11 mouse cellular contexts compared by ENCODE assay signal in the genomic region with DNA sequence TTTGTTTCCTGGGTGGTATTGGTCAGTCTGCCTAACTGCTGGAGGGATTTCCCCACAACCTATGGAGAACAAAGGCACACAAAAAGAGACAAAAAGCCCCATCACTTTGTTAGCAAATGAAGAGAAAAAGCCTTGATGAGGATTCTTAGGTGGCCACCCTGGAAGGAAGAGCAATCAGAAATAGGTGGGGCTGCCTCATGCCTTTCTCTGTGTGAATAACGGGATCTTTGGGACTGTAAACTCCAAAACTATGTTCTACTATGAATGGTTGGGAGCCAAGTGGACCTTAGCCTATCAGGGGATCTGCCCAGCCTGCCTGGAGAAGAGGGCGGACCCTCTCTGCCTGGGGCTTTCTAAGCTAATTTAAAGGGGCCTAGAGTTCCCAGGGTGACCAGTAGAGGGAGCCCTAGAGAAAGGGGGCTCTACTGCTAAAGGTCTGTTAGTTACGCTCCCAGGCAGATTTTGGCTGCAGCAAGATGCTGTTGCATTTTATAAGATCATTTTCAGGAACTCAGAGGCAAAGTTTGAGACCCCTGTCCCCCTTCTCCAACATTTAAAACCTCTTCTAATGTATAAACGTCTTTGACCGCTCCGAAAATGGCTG. TPM values are rescaled to one million over a fixed set of nuclear protein-coding genes. Genes with fewer than 3 reads are reported as not detected.
DNase-seq lines count a peak whose midpoint lies in the region; ATAC-seq and TF ChIP-seq lines count a peak whose summit lies in the region.
"Had no signal": no experiment of that assay in that cellular context is flagged by ENCODE, and none has a peak within 500 bp of the region (broad histone marks: within the 10 kb centered on the region; RNA-seq: fewer than 3 reads in every experiment).

No protein-coding gene starts in this region.

- H3K9ac ChIP-seq in hindbrain, postnatal 0 days (replicated peaks; ENCODE audit: low read length): no peak overlapping the region
- no peak overlapping the region for H3K9ac ChIP-seq in hindbrain, embryonic 12.5 days
- H3K9ac ChIP-seq in stomach, postnatal 0 days (ENCODE audit: low read length): no peak overlapping the region
- H3K9ac ChIP-seq: lung, embryonic 15.5 days had no signal

- TF ChIP-seq CTCF in hindbrain, postnatal 0 days (IDR thresholded peaks at IDR 0.05; ENCODE audit: low read depth): peak; percentile 35
- TF ChIP-seq CTCF in spleen, adult 2 months (IDR thresholded peaks at IDR 0.05; ENCODE audit: extremely low read depth, insufficient read depth, insufficient read length, insufficient replicate concordance): peak; percentile 9; the same call in 1 of the 2 replicates
- peak; percentile 42 for TF ChIP-seq CTCF in stomach, postnatal 0 days (IDR thresholded peaks at IDR 0.05; ENCODE audit: low read depth)

- no peaks in the 10 kb centered on the region for H3K27me3 ChIP-seq in hindbrain, postnatal 0 days (ENCODE audit: insufficient read depth, low read length)
- H3K27me3 ChIP-seq in hindbrain, embryonic 12.5 days: no peaks in the 10 kb centered on the region
- H3K27me3 ChIP-seq in spleen, adult 2 months (ENCODE audit: control insufficient read depth, insufficient read depth, low read length): no peaks in the 10 kb centered on the region
- H3K27me3 ChIP-seq in stomach, postnatal 0 days (ENCODE audit: control insufficient read depth, insufficient read depth, low read length): no peaks in the 10 kb centered on the region
- H3K27me3 ChIP-seq: lung, embryonic 15.5 days had no signal

- DNase-seq in hindbrain, postnatal 0 days (ENCODE audit: low spot score): no peak
- DNase-seq in spleen, adult 2 months (ENCODE audit: low read depth in 1 of 2, low spot score in 2 of 2): no peak
- no peak for DNase-seq in spleen, postnatal 36 days (ENCODE audit: low spot score in 2 of 2)
- DNase-seq in R1 (ENCODE audit: low read depth, low spot score): peak; percentile 68
- no peak for DNase-seq in stomach, postnatal 0 days (ENCODE audit: low spot score)
- no peak for DNase-seq in kidney, adult 11 months
- DNase-seq in Muller cell, postnatal 12 days (ENCODE audit: inconsistent ontology term): no peak
- DNase-seq: cerebellum, postnatal 36 days; kidney, postnatal 10 days had no signal

- no peak for TF ChIP-seq EP300 in stomach, postnatal 0 days (optimal IDR thresholded peaks at IDR 0.05)

- H3K4me3 ChIP-seq in hindbrain, postnatal 0 days (ENCODE audit: low read length): no peak overlapping the region
- no peak overlapping the region for H3K4me3 ChIP-seq in hindbrain, embryonic 12.5 days
- no peak overlapping the region for H3K4me3 ChIP-seq in spleen, adult 2 months (ENCODE audit: extremely low read depth, insufficient read depth, insufficient read length)
- H3K4me3 ChIP-seq in stomach, postnatal 0 days (ENCODE audit: low read depth, low read length): no peak overlapping the region
- H3K4me3 ChIP-seq: lung, embryonic 15.5 days had no signal

- no peak overlapping the region for H3K27ac ChIP-seq in hindbrain, postnatal 0 days
- no peak overlapping the region; the same call in 1 of the 2 replicates for H3K27ac ChIP-seq in hindbrain, embryonic 12.5 days
- no peak overlapping the region for H3K27ac ChIP-seq in spleen, adult 2 months (ENCODE audit: insufficient read depth, low read length)
- H3K27ac ChIP-seq in stomach, postnatal 0 days (replicated peaks): no peak overlapping the region
- H3K27ac ChIP-seq: lung, embryonic 15.5 days had no signal

- H3K36me3 ChIP-seq in hindbrain, postnatal 0 days (ENCODE audit: insufficient read depth, low read length): no peaks in the 10 kb centered on the region
- H3K36me3 ChIP-seq in hindbrain, embryonic 12.5 days: no peaks in the 10 kb centered on the region
- no peaks in the 10 kb centered on the region for H3K36me3 ChIP-seq in spleen, adult 2 months (ENCODE audit: control insufficient read depth, insufficient read depth, low read length)
- no peaks in the 10 kb centered on the region for H3K36me3 ChIP-seq in stomach, postnatal 0 days (ENCODE audit: control insufficient read depth, insufficient read depth, low read length)
- H3K36me3 ChIP-seq: lung, embryonic 15.5 days had no signal

- TF ChIP-seq POLR2A in spleen, adult 2 months (IDR thresholded peaks at IDR 0.05; ENCODE audit: low read depth, low read length): no peak

- H3K9me3 ChIP-seq in hindbrain, postnatal 0 days (ENCODE audit: low read length): no peaks in the 10 kb centered on the region
- H3K9me3 ChIP-seq in hindbrain, embryonic 12.5 days (replicated peaks): no peaks in the 10 kb centered on the region
- H3K9me3 ChIP-seq in stomach, postnatal 0 days (ENCODE audit: control insufficient read depth, low read length): no peaks in the 10 kb centered on the region
- H3K9me3 ChIP-seq: lung, embryonic 15.5 days had no signal

- no peak for ATAC-seq in hindbrain, postnatal 0 days
- ATAC-seq in hindbrain, embryonic 12.5 days (ENCODE audit: low FRiP score): no peak
- no peak for ATAC-seq in stomach, postnatal 0 days (ENCODE audit: low FRiP score, low TSS enrichment)

- 86% methylated on average over 6 of the region's 6 CpGs for WGBS in hindbrain, postnatal 0 days
- WGBS in hindbrain, embryonic 12.5 days: 86% methylated on average over 6 of the region's 6 CpGs
- 88% methylated on average over 6 of the region's 6 CpGs for WGBS in spleen, adult 2 months
- 93% methylated on average over 6 of the region's 6 CpGs for WGBS in stomach, postnatal 0 days

- H3K4me1 ChIP-seq in hindbrain, postnatal 0 days (ENCODE audit: insufficient read depth, low read length): no peaks in the 10 kb centered on the region
- H3K4me1 ChIP-seq in hindbrain, embryonic 12.5 days: no peaks in the 10 kb centered on the region
- H3K4me1 ChIP-seq in spleen, adult 2 months (ENCODE audit: control insufficient read depth, insufficient read depth, insufficient read length): peaks cover 12% of the 10 kb centered on the region; the same call in 1 of the 2 replicates
- H3K4me1 ChIP-seq in stomach, postnatal 0 days (replicated peaks; ENCODE audit: control insufficient read depth, insufficient read depth): no peaks in the 10 kb centered on the region
- H3K4me1 ChIP-seq: lung, embryonic 15.5 days had no signal

- no peak overlapping the region for H3K4me2 ChIP-seq in hindbrain, postnatal 0 days (ENCODE audit: low read depth, low read length)
- H3K4me2 ChIP-seq in hindbrain, embryonic 12.5 days (replicated peaks): no peak overlapping the region
- no peak overlapping the region for H3K4me2 ChIP-seq in stomach, postnatal 0 days (replicated peaks; ENCODE audit: low read depth)
- H3K4me2 ChIP-seq: lung, embryonic 15.5 days had no signal

RNA-seq across cellular contexts. Expression of a gene that starts 42.0 kb away (rescaled TPM):
- total RNA-seq in hindbrain, postnatal 0 days (2014; rRNA removed): 82.6 and 84.0 TPM in 2 replicates
- 136 and 144 TPM in 2 replicates for polyA plus RNA-seq in hindbrain, postnatal 0 days (2015; fragmentation: Nextera tagmentation; extraction: Ambion mirVana)
- 132 and 143 TPM in 2 replicates for polyA plus RNA-seq in hindbrain, embryonic 12.5 days (2016; fragmentation: Nextera tagmentation; extraction: Ambion mirVana)
- 59.2 and 67.3 TPM in 2 replicates for polyA plus RNA-seq in spleen, adult 2 months (2012; rRNA removed)
- polyA plus RNA-seq in stomach, postnatal 0 days (2015; fragmentation: Nextera tagmentation; extraction: Ambion mirVana): 139 TPM in 2 replicates

RNA-seq across cellular contexts. Expression of a gene that starts 42.6 kb away (rescaled TPM):
- total RNA-seq in hindbrain, postnatal 0 days (2014; rRNA removed): 0.47 and 0.58 TPM in 2 replicates
- polyA plus RNA-seq in hindbrain, postnatal 0 days (2015; fragmentation: Nextera tagmentation; extraction: Ambion mirVana): 3.4 and 4.8 TPM in 2 replicates
- 4.4 and 5.0 TPM in 2 replicates for polyA plus RNA-seq in hindbrain, embryonic 12.5 days (2016; fragmentation: Nextera tagmentation; extraction: Ambion mirVana)
- 0.19 and 0.68 TPM in 2 replicates for polyA plus RNA-seq in spleen, adult 2 months (2012; rRNA removed)
- 3.2 and 3.4 TPM in 2 replicates for polyA plus RNA-seq in stomach, postnatal 0 days (2015; fragmentation: Nextera tagmentation; extraction: Ambion mirVana)
